Comparison of ENCODE assay signal across 7 mouse cellular contexts in the genomic region with DNA sequence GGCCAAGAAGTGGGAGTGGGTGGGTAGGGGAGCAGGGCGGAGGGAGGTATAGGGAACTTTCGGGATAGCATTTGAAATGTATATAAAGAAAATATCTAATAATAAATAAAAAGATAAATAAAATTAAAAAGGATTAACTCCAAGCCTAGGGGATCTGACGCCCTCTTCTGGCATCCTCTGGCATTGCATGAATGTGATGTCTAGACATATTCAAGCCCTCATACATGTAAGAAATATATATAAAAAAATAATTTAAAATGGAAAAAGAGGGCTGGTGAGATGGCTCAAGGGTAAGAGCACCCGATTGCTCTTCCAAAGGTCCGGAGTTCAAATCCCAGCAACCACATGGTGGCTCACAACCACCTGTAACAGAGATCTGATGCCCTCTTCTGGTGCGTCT. TPM values are rescaled to one million over a fixed set of nuclear protein-coding genes. Genes with fewer than 3 reads are reported as not detected.
DNase-seq lines count a peak whose midpoint lies in the region; ATAC-seq and TF ChIP-seq lines count a peak whose summit lies in the region.
"Not testable (repeated sequence)": the region's sequence is repeated elsewhere in the genome, so short reads cannot be mapped to it uniquely, and the experiment has no call there.

No protein-coding gene starts in this region.

- not testable (repeated sequence) for H3K4me2 ChIP-seq in lung, postnatal 0 days (replicated peaks; ENCODE audit: low read depth, low read length); stomach, postnatal 0 days (replicated peaks; ENCODE audit: low read depth)

- ATAC-seq in lung, postnatal 0 days; stomach, postnatal 0 days (ENCODE audit: low FRiP score, low TSS enrichment): not testable (repeated sequence)

- H3K27me3 ChIP-seq in E14TG2a.4 (ENCODE audit: insufficient read depth, low read length), result peaks cover 31% of the 10 kb centered on the region
- H3K27me3 ChIP-seq in lung, postnatal 0 days (replicated peaks; ENCODE audit: insufficient read depth, low read length); stomach, postnatal 0 days (ENCODE audit: control insufficient read depth, insufficient read depth, low read length): not testable (repeated sequence)

- H3K36me3 ChIP-seq in E14TG2a.4 (ENCODE audit: insufficient read depth, low read length); lung, postnatal 0 days (ENCODE audit: insufficient read depth, low read length); stomach, postnatal 0 days (ENCODE audit: control insufficient read depth, insufficient read depth, low read length): not testable (repeated sequence)

- H3K9me3 ChIP-seq in E14TG2a.4 (ENCODE audit: low read length); lung, postnatal 0 days (ENCODE audit: low read length); stomach, postnatal 0 days (ENCODE audit: control insufficient read depth, low read length): not testable (repeated sequence)

- peak; percentile 57 for TF ChIP-seq CTCF in E14TG2a.4 (conservative IDR thresholded peaks at IDR 0.05; ENCODE audit: low read length)
- TF ChIP-seq CTCF in gastrocnemius, adult 2 months (IDR thresholded peaks at IDR 0.05), result peak; percentile 56
- peak; percentile 72 for TF ChIP-seq CTCF in layer of hippocampus, adult 2 months (conservative IDR thresholded peaks at IDR 0.05)
- peak; percentile 27 for TF ChIP-seq CTCF in lung, postnatal 0 days (IDR thresholded peaks at IDR 0.05)
- peak; percentile 34; the same call in 1 of the 2 replicates for TF ChIP-seq CTCF in stomach, postnatal 0 days (IDR thresholded peaks at IDR 0.05; ENCODE audit: low read depth)

- intact Hi-C loops in gastrocnemius, adult 2 months (cut with DNase I), result not testable (repeated sequence)

- H3K9ac ChIP-seq in lung, postnatal 0 days (replicated peaks; ENCODE audit: low read depth); stomach, postnatal 0 days (ENCODE audit: low read length): not testable (repeated sequence)

- H3K4me1 ChIP-seq in E14TG2a.4 (replicated peaks; ENCODE audit: low read depth, low read length), result peaks cover 24% of the 10 kb centered on the region
- not testable (repeated sequence) for H3K4me1 ChIP-seq in lung, postnatal 0 days (ENCODE audit: insufficient read depth, low read depth, low read length); stomach, postnatal 0 days (replicated peaks; ENCODE audit: control insufficient read depth, insufficient read depth)

- H3K27ac ChIP-seq in gastrocnemius, adult 2 months; layer of hippocampus, adult 2 months; lung, postnatal 0 days (ENCODE audit: low read length); stomach, postnatal 0 days (replicated peaks): not testable (repeated sequence)

- H3K4me3 ChIP-seq in E14TG2a.4 (replicated peaks; ENCODE audit: low read length); gastrocnemius, adult 2 months; layer of hippocampus, adult 2 months; lung, postnatal 0 days (ENCODE audit: low read depth, low read length); stomach, postnatal 0 days (ENCODE audit: low read depth, low read length): not testable (repeated sequence)

- TF ChIP-seq EP300 in lung, postnatal 0 days (IDR thresholded peaks at IDR 0.05); stomach, postnatal 0 days (optimal IDR thresholded peaks at IDR 0.05): not testable (repeated sequence)

- peak; percentile 20 for DNase-seq in 3T3-L1 (ENCODE audit: low read depth, low spot score)
- DNase-seq in cerebellum, adult 11-12 months, result peak; percentile 38
- not testable (repeated sequence) for DNase-seq in gastrocnemius, adult 2 months; layer of hippocampus, adult 2 months (ENCODE audit: low spot score in 2 of 2); lung, postnatal 0 days (ENCODE audit: low spot score); stomach, postnatal 0 days (ENCODE audit: low spot score)

- WGBS in lung, postnatal 0 days, result 72% methylated on average over 6 of the region's 6 CpGs
- WGBS in stomach, postnatal 0 days, result 69% methylated on average over 5 of the region's 6 CpGs

RNA-seq across cellular contexts. Expression of a gene that starts 6.0 kb away (rescaled TPM):
- under 1 TPM in 1 of 2 experiments, not detected in 1; 0.03 TPM for total RNA-seq in gastrocnemius, adult 2 months (2021)
- 100 to 1,000 TPM; 236 to 246 TPM for total RNA-seq in layer of hippocampus, adult 2 months (2021)
- polyA plus RNA-seq in lung, postnatal 0 days (2015; fragmentation: Nextera tagmentation; extraction: Ambion mirVana), result 0.06 and 0.12 TPM in 2 replicates
- polyA plus RNA-seq in stomach, postnatal 0 days (2015; fragmentation: Nextera tagmentation; extraction: Ambion mirVana), result 1.6 and 2.0 TPM in 2 replicates

Comparison
In these comparisons a context has a peak if more than half of its experiments do, and no peak if none do; other contexts are left out.
1. RNA of a gene that starts 6.0 kb away (total RNA-seq): 236 to 246 TPM in layer of hippocampus, adult 2 months; 0.03 TPM in gastrocnemius, adult 2 months; every median in the first group is over 100 times any median in the second.
2. Peak in every context shown above with its lines, with median percentiles within 50 percentile points of each other: CTCF ChIP-seq.